Mouse (Mus musculus) left cerebral cortex, postnatal 10 days (tissue): ENCODE data around the gene Ap4b1. TPM values are rescaled to one million over a fixed set of nuclear protein-coding genes. Genes with fewer than 3 reads are reported as not detected.
"Not testable (repeated sequence)": the region's sequence is repeated elsewhere in the genome, so short reads cannot be mapped to it uniquely, and the experiment has no call there.

Experiments used
- DNase-seq, 2 experiments: peaks; one replicate each; pipeline ENCODE4 v3.0.0; 2021 to 2022; ENCODE audit warnings: low spot score in 2 of 2, mixed read lengths in 1 of 2; ENCODE audit errors: extremely low spot score in 1 of 2
- intact Hi-C: fragments of 180-260 bp; cut with DNase I; formaldehyde crosslinking; loops from one replicate; pipeline ENCODE4 v1.15.1; 2025
- total RNA-seq, 2 experiments: library from RNA; stranded (reverse); gene quantifications; 2 replicates each; pipeline ENCODE4 v1.2.3; 2021

The Ap4b1 gene
- total RNA-seq, 2 experiments from 2014 or later, result 13.6 to 15.7 TPM

GRCm38 (mm10) chr3:103792111-103792406 lies 17.3 kb upstream of the Ap4b1 start:
- intact Hi-C loops, DNase-seq: not testable (repeated sequence)

- intact Hi-C loops, result no loop called here
- DNase-seq, result no peak
Measured at GRCm38 (mm10) chr3:103792566-103792965, 16.8 kb upstream of the Ap4b1 start.

GRCm38 (mm10) chr3:103796389-103796788 lies 12.9 kb upstream of the Ap4b1 start:
- intact Hi-C loops, result no loop called here
- DNase-seq, result no peak

GRCm38 (mm10) chr3:103799507-103799906 lies 9.8 kb upstream of the Ap4b1 start:
- intact Hi-C loops, result no loop called here
- DNase-seq, result no peak

DNA sequence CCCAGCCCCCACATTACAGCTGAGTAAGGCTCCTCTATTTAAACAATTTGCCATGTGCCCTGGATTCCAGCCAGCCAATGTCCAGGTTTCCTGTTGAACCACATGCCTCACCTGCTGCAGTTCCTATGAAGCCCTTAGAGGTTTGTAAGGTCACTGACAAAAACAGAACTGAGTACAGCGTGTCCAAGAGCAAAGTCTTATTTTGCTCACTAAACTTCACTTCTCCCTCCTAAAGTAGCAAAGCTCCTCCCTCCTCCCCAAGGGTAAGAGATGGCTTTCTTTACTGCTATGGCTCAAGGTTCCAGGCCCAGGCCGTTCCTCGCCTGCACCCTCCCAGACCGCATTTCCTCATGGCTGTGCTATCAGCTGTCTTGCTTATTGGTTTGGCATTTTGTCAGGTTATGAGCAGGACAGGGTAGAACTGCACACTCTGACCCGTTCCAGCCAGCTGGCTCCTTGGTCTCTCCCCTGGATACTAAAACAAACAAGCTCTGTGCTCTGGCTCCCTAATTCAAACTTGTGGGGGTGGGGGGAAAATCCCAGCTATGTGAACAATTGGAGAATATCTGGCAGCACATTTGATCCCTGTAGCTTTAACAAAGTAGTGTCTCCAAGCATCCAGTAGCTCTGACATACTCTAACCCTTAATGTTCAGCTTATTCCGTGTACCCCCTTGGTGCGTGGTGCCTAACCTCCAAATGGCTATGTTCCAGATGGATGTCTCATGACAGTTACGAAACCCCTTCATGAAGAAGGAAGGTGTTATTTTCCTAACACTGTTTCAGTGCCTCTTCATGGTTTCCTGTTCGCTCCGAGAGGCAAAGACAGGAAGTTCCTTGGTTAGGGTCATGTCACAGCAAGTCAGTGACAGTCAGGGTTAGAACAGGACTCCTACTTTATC lies 7.4 kb upstream of the Ap4b1 start:
- intact Hi-C loops, result no loop called here
- DNase-seq, result peak; percentile 52 to 79

DNA sequence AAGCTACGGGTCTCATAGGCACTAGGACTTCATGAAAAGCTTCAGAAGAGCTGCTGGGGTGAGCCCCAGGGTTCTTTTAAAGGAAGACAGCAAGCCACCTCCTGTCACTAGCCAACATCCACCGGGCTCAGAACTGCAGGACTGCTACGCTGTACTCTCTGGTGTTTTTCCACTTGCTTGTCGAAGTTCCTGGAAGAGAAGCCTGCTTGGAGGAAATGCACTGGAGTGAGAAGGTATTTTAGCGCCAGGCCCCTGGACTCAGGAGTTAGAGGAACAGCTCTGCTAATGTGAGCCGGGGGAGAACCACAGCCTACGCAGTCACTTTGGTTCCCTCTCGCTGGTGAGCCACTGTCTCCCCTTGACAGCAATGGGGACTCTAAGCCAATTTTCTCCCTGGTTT lies 6.5 kb upstream of the Ap4b1 start:
- intact Hi-C loops, result no loop called here
- DNase-seq, result no peak

DNA sequence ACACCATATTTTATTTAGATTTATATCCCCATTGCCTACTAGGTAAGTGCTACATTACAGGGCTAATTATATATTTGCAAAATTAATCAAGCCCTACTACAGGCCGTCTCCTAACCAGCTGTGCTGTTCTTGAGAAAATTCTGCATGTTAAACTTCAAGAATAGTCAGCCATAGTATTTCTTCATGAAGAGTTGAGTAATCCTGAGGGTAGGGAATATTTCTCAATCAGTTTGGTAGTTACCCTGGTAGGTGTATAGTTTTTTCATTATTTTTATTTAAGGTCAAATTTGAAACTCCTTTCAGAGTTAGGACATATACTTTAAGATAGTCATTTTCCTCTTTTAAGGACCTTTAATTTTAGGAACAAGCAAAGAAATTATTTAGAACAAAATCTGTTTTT lies 3.6 kb upstream of the Ap4b1 start:
- intact Hi-C loops, result loop anchor here (5.0 kb wide), 1 partner anchor 53 kb away; no protein-coding TSS in a partner anchor
- DNase-seq, result no peak

GRCm38 (mm10) chr3:103809799-103810150 lies 455 bp downstream of the Ap4b1 start:
- no peak for DNase-seq
- intact Hi-C loops, result loop anchor here (1.0 to 5.0 kb wide), 2 partner anchors 18 to 57 kb away; partner anchors contain the start of gene Hipk1

DNA sequence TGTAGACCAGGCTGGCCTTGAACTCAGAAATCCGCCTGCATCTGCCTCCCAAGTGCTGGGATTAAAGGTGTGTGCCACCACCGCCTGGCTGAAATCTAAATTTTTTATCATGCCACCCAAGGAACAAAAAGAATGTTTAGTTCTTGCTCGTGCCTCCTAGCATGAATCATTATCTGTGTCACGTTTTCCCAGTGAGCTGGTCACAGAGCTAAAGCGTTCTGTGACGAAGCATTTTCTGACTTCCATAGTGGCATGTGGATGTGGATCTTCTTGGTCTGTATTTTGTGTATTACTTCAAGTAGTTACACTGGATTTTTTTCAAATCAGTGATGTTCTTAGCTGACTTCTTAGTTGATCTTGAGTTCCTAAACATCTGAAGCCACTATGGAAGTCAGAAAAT lies 1.6 kb downstream of the Ap4b1 start:
- no peak for DNase-seq
- intact Hi-C loops, result no loop called here

- no peak for DNase-seq
- intact Hi-C loops, result loop anchor here (10.0 kb wide), 1 partner anchor 57 kb away; no protein-coding TSS in a partner anchor
Measured at GRCm38 (mm10) chr3:103827548-103827947, 18.2 kb downstream of the Ap4b1 start.

DNA sequence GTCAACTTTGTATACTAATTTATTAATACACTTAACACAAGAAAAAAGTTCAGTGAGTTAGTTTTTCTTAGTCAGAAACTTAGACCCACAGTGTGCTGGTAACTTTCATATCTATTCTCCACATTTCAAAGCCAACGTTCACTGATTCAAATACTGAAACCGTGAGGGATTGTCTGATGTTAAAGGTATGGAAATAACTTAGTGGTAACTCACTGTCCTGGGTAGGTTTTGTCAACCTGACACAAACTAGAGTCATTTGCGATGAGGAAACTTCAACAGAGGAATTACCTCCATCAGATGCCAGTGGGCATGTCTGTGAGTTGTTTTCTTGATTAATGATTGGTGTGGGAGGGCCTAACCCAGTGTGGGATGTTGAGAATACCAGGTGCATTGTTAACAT lies 19.7 kb downstream of the Ap4b1 start:
- no peak for DNase-seq
- intact Hi-C loops, result loop anchor here (10.0 kb wide), 1 partner anchor 56 kb away; no protein-coding TSS in a partner anchor

DNA sequence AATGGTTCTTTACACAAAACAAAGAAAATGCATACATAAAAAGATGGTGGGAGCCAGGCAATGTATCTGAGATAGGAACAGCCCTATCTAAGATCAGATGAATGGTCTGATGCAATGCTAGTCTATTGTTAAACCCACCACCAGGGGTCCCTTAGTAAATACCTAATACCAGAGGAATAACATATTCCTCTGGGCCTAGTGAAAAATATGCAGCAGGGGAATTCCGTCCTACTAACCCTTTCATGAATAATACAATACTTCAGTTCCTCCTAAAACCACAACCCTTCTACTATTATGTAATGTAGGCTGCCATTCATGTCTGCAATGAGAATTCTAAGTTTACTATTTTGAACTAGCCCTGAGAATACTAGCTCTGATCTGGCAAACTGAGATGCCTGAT lies 21.4 kb downstream of the Ap4b1 start:
- intact Hi-C loops, result not testable (repeated sequence)

GRCm38 (mm10) chr3:103831146-103831545 lies 21.8 kb downstream of the Ap4b1 start:
- intact Hi-C loops, result no loop called here

More for the DNA sequence above, 21.4 kb downstream of the Ap4b1 start:
- not testable (repeated sequence) for DNase-seq

GRCm38 (mm10) chr3:103832426-103832825 lies 23.1 kb downstream of the Ap4b1 start, which contains the start of gene Bcl2l15:
TSS of gene Bcl2l15 (plus strand) at chr3:103832601.
- intact Hi-C loops, result no loop called here
- DNase-seq, result no peak

More at GRCm38 (mm10) chr3:103831146-103831545, 21.8 kb downstream of the Ap4b1 start:
- DNase-seq, result no peak

- intact Hi-C loops, result no loop called here
- no peak for DNase-seq
Measured at GRCm38 (mm10) chr3:103834001-103834400, 24.7 kb downstream of the Ap4b1 start.

GRCm38 (mm10) chr3:103835272-103835950 lies 26.1 kb downstream of the Ap4b1 start:
- intact Hi-C loops, result no loop called here
- DNase-seq, result no peak

DNA sequence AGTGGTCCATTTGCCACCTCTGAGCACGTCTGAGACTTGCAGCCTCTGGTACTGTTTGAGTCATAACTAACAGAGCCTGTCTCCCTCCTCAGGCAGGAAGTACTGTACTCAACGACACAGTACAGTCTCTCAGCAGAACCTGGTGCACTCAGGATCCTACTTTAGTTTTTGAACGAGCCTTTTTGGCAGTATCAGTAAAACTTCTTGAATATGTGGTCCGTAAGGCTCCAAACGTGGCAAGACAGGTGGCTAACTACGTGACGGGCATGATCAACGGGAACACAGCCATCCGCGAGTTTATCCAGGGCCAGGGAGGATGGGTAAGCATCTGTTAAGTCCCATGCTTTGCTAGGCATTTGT lies 26.6 kb downstream of the Ap4b1 start:
- intact Hi-C loops, result no loop called here
- DNase-seq, result no peak

GRCm38 (mm10) chr3:103836453-103836852 lies 27.1 kb downstream of the Ap4b1 start:
- intact Hi-C loops, result no loop called here
- DNase-seq, result no peak

DNA sequence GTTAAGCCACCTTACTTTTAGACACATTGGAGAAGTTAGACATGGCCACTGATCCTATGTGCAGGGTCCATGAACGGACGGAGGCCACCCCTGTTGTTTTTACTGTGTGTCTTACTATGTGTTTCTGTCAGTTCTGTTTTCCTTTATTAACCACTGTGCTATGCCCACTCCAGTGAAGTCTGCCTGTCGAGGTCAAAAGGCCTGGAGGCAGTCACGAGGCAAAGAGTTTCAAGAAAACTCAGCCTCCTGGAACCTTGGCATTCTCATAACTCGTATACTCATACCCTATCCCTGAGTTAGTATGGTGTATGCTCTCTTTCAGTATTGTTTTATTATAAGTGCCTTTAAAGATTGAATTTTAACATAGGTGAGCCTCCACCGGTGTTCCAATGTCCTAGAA lies 30.4 kb downstream of the Ap4b1 start:
- intact Hi-C loops, result no loop called here
- DNase-seq, result no peak

DNA sequence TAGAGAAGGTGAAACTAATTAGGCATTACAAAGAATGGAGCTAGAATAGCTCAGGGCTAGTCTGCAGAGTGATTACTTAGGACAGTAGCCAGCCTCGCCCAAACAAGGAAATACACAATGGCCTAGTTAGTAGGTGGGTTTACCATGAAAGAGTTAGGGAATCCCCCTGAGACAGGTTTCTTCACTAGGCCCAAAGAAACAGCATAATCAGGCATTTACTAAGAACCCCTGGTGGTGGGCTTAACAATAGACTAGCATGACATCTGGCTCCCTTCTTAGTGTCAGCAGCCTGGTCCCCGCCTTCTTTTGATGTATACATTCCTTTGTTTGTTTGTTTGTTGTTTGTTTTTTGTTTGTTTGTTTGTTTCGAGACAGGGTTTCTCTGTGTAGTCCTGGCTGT lies 30.9 kb downstream of the Ap4b1 start:
- DNase-seq, intact Hi-C loops: not testable (repeated sequence)
